Mouse (Mus musculus): ENCODE data around the gene Angptl2.

Angptl2 gene

GRCm38 (mm10) chr2:33215700-33216509 is at the start of gene Angptl2:
TSS of gene Angptl2 (plus strand) at chr2:33216069.
- DNase-seq, result peak; percentile 82

GRCm38 (mm10) chr2:33167060-33167459 is 48.8 kb upstream of the Angptl2 start:
- no peak for DNase-seq

DNA sequence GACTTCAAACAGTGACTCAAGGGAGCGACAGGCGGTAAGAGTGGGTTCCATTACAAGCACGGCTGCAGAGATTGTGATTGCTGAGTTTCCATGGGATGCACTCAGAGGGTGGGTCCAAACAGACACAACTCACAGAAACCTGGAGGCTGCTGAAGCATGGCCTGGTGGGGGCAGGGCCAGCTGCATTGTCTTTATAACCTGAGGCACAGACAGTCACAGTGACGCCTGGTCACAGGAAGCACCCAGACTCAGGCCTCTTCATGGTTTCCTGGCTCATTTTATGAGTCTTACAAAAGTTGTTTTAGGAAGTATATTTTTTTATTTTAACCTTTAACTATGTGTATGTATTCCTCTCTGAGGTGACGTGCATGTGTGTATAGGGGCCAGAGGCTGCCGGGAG is 46.4 kb upstream of the Angptl2 start:
- no peak for DNase-seq

DNA sequence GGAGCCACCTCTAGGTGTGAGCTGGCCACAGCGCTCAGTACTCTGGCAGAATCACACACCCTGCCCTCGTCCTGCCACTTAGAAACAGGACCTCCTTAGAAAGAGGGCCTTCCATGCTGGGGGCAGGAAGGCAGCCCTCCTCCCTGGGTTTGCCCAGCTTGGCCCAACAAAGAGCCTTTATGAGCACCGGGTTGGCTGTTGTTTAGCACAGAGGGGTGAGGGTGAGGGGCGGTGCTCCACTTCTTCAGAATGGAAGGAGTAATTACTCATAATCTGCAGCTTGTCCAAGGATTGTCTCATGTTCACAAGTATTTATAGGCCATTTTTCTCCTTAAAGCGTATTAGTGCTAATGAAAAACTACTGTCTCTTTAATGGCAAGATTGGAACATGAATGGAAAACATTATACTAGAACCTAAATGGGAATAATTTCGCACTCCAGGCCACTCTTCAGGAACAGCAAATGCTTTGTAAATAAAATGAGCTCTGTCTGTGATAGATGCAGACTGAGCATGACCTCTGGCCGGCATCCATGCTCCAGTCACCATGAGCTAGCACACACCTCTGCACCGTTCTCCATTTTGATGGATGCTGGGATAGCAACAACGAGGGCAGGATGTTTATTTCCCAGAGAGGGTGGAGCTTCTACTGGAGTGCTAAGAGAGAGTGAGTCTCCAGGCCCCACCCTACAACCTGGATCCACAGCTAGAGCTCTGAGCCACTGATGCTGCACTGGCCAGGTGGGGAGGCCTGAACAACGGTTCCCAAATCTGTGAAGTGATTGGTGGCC is 44.9 kb upstream of the Angptl2 start:
- DNase-seq, result no peak

GRCm38 (mm10) chr2:33173126-33173525 is 42.7 kb upstream of the Angptl2 start:
- no peak for DNase-seq

- no peak for DNase-seq
Measured at GRCm38 (mm10) chr2:33173686-33174085, 42.2 kb upstream of the Angptl2 start.

DNA sequence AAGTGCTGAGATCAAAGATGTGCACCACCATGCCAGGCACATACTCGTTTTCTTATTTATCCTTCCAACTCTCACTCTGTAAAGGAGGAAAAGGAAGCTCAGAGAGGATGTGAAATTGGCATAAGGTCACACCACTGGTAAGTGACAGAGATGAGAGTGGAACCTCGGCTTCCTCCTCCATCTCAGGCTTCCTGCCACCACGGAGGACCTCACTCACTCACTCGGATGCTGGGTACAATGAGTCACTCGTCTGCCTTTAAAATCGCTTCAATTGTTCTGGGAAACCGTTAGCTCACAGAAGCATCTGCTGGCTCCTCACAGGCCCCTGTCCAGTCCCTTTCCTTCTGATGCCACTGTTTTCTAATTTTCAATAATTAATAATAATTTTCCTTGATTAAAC is 39.4 kb upstream of the Angptl2 start:
- DNase-seq, result no peak

- no peak for DNase-seq
Measured at GRCm38 (mm10) chr2:33176921-33177320, 38.9 kb upstream of the Angptl2 start.

- peak; percentile 68 for DNase-seq
Measured at GRCm38 (mm10) chr2:33177443-33178242, 38.2 kb upstream of the Angptl2 start.

- no peak for DNase-seq
Measured at GRCm38 (mm10) chr2:33178243-33178932, 37.5 kb upstream of the Angptl2 start.

DNA sequence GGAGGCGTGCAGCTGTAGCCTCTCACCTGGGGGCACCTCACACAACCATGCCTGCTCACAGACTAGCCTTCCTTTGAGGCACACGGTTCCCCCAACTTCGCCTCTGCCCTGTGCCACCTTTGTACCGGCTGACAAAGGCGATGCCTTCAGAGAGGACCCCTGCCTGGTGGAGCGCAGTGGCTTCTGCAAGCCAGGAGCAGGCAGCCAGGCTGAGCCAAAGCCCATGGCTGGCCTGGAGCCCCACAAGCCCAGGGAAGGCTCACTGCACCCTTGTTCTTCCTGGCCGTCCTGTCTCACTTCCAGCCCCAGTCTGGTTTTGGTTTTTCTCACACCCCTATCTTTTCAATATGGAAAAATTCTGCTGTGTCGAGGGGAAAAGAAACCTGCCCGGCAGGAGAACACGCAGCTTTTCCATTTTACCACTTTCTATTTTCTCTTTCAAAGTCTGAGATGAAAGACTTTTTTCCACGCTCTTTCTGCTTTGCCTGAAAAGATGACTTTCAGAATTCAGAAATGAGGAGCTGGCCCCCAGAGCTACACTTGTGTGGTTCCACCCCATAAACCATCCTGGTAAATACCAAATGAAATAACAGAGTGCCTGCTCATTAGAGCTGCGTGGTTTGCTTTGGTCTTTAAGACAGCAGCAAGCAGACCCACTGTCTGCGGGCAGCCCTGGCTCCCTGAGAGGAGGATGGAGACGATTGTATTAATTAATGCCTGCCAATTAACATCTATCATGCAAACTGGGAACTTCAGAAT is 36.5 kb upstream of the Angptl2 start:
- DNase-seq, result no peak

DNA sequence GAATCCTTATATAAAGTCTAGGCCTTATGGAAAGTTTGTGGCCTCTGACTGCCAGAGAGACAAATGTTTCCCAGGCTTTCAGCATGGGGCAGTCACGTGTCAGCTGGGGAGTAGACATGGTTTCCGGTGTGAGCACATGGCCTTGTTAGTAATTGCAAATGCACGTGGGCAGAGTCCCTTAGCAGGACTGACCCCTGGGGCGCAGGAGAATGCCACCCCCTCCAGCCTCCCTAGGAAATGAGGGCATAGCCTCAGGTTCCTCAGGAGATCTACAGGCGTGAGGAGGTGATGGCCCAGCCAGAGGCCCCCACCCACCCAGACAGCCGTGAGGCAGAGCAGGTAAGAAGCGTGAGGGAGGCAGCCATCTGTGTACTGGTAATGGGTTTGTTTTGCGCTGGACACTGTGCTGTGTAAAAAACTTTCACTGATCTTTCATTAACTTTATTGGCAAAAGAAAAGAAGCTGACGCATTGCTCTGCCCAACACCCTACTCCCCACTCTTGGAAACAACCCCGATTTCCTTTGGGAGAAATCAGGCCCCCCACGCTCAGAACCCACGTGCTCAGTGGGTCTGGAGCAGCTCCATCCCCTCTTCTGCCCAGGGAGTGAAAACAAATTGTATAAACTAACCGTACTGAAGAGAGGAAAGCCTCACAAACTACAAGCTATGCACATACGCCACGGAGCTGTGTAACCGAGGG is 35.8 kb upstream of the Angptl2 start:
- DNase-seq, result peak; percentile 81

- no peak for DNase-seq
Measured at GRCm38 (mm10) chr2:33183321-33183720, 32.5 kb upstream of the Angptl2 start.

GRCm38 (mm10) chr2:33184641-33185040 is 31.2 kb upstream of the Angptl2 start:
- DNase-seq, result no peak

GRCm38 (mm10) chr2:33185258-33185657 is 30.6 kb upstream of the Angptl2 start:
- DNase-seq, result peak; percentile 61

DNA sequence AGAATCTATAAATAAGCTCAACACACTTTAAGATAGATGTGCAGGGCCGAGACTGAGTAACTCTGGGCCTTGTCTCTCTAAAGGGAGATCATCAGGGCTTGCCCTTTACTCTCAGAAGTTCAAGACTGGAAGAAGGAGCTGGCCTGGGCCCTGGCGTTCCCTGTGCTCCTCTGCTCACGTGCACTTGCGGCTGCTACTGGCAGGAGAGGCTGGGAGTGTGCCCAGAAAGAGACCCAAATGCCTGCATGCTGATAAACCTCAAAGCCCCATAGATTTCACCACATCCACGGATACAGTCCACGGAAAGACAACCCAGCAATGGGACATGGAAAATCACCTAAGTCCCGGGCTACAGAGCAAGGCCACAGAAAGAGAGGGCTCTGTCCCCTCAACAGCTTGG is 29.4 kb upstream of the Angptl2 start:
- DNase-seq, result peak; percentile 40

DNA sequence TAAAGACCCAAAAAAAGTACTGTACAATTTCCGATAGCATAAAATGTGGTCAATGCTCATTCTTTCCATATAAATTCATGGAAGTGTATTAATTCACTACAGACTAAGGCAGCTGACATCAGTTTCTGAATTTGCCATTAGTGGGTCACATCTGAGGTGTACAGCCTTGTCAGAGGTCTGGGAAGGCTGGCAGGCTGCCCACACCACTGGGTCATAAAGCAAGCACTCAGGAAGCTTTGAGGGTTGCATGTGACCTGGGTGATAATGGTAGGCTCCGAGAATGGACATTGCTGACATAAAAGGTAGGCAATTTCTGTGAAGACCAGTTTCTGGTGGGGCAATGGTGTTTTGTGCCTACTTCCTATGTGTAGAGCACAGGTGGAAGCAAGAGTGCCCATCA is 28.0 kb upstream of the Angptl2 start:
- DNase-seq, result peak; percentile 43

- DNase-seq, result peak; percentile 57
Measured at GRCm38 (mm10) chr2:33188925-33189670, 26.8 kb upstream of the Angptl2 start.

- DNase-seq, result no peak
Measured at GRCm38 (mm10) chr2:33189976-33190375, 25.9 kb upstream of the Angptl2 start.

- DNase-seq, result peak; percentile 72
Measured at GRCm38 (mm10) chr2:33200368-33201068, 15.4 kb upstream of the Angptl2 start.
